Mouse (Mus musculus): ENCODE data around the gene Nsrp1. TPM values are rescaled to one million over a fixed set of nuclear protein-coding genes. Genes with fewer than 3 reads are reported as not detected.
A peak's percentile ranks its signal among the peaks of the same experiment; 100 is the strongest.
"Not testable (repeated sequence)": the region's sequence is repeated elsewhere in the genome, so short reads cannot be mapped to it uniquely, and the experiment has no call there.

Gene Nsrp1
- polyA plus RNA-seq, 1 experiment from 2014 or later = 56.2 TPM

- H3K4me2 ChIP-seq = peak overlapping the region; percentile 53
- H3K4me1 ChIP-seq (ENCODE audit: control insufficient read depth, insufficient read depth, low read length); H3K36me3 ChIP-seq (ENCODE audit: control insufficient read depth, insufficient read depth, low read length); H3K27ac ChIP-seq (ENCODE audit: low read depth, low read length); ATAC-seq (ENCODE audit: low FRiP score); H3K27me3 ChIP-seq (ENCODE audit: control insufficient read depth, insufficient read depth, low read length); H3K9me3 ChIP-seq (ENCODE audit: control insufficient read depth, low read length); DNase-seq (ENCODE audit: low spot score, missing footprints): not testable (repeated sequence)
- whole genome bisulfite sequencing = 59% methylated on average over 4 of the region's 4 CpGs
- peak overlapping the region; percentile 73 for H3K9ac ChIP-seq (ENCODE audit: low read length)
- peak overlapping the region; percentile 64 for H3K4me3 ChIP-seq (ENCODE audit: low read depth, low read length)
These were observed 904 bp downstream of the Nsrp1 start for GRCm38 (mm10) chr11:77077331-77077730.

DNA sequence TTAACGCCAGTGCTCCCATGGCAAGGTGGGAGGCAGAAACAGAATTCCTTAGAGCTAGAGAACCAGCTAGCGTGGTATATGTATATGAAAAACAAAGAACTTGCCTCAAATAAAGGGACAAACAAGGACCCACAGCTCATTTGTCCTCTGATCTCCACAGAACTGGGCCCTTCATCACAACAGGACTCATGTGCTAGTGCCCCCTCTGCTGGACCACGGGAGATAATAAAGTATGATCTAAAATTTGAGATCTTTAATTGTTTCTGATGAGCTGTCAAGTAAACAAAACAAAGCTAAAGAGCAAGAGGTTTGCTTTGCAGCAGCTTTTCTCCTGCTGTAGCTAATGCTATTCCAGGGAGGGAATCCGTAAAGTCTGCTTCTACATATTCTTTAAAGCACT, 7.5 kb downstream of the Nsrp1 start:
- no peak overlapping the region for H3K27ac ChIP-seq (ENCODE audit: low read depth, low read length)
- H3K9ac ChIP-seq (ENCODE audit: low read length) = no peak overlapping the region
- no peak for ATAC-seq (ENCODE audit: low FRiP score)
- H3K4me3 ChIP-seq (ENCODE audit: low read depth, low read length) = no peak overlapping the region
- H3K4me1 ChIP-seq (ENCODE audit: control insufficient read depth, insufficient read depth, low read length) = no peaks in the 10 kb centered on the region
- H3K4me2 ChIP-seq = no peak overlapping the region
- 81% methylated on average over 4 of the region's 4 CpGs for WGBS
- DNase-seq (ENCODE audit: low spot score, missing footprints) = no peak
- H3K36me3 ChIP-seq (ENCODE audit: control insufficient read depth, insufficient read depth, low read length) = no peaks in the 10 kb centered on the region; the same call in 1 of the 2 replicates
- no peaks in the 10 kb centered on the region for H3K9me3 ChIP-seq (ENCODE audit: control insufficient read depth, low read length)
- H3K27me3 ChIP-seq (ENCODE audit: control insufficient read depth, insufficient read depth, low read length) = no peaks in the 10 kb centered on the region

- Histone ChIP-seq H3K27me3 (ENCODE audit: control insufficient read depth, insufficient read depth, low read length) (no peaks in the 10 kb centered on the region), H3K9me3 (ENCODE audit: control insufficient read depth, low read length) (no peaks in the 10 kb centered on the region), H3K36me3 (ENCODE audit: control insufficient read depth, insufficient read depth, low read length) (no peaks in the 10 kb centered on the region), H3K27ac (ENCODE audit: low read depth, low read length) (no peak overlapping the region), H3K9ac (ENCODE audit: low read length) (no peak overlapping the region), H3K4me2 (no peak overlapping the region), H3K4me1 (ENCODE audit: control insufficient read depth, insufficient read depth, low read length) (no peaks in the 10 kb centered on the region), H3K4me3 (ENCODE audit: low read depth, low read length) (no peak overlapping the region)
- 94% methylated on average over 4 of the region's 4 CpGs for WGBS
- no peak for DNase-seq (ENCODE audit: low spot score, missing footprints)
- ATAC-seq (ENCODE audit: low FRiP score) = no peak
These were observed 9.4 kb downstream of the Nsrp1 start for GRCm38 (mm10) chr11:77068825-77069224.

DNA sequence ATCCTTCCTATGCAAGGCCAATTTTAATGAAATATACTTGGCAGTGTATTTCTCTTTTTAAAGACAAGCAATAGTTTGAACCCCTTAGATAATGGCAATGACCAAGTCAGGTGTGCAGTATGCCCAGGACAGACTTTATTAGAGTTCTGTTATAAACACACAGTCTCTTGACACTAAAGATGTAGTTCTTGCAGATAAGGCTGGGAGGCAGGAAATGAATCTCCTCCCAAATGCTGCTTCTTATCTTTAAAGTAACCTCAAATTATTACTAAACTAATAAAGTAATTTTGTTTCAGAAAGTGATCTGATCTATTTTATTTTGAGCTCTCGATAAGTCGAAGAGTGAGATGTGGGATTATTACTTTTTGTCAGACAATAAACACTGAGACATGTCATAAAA, 14.8 kb downstream of the Nsrp1 start:
- Histone ChIP-seq H3K4me1 (ENCODE audit: control insufficient read depth, insufficient read depth, low read length) (no peaks in the 10 kb centered on the region), H3K9me3 (ENCODE audit: control insufficient read depth, low read length) (no peaks in the 10 kb centered on the region), H3K27ac (ENCODE audit: low read depth, low read length) (no peak overlapping the region), H3K9ac (ENCODE audit: low read length) (no peak overlapping the region), H3K27me3 (ENCODE audit: control insufficient read depth, insufficient read depth, low read length) (no peaks in the 10 kb centered on the region), H3K4me2 (no peak overlapping the region), H3K36me3 (ENCODE audit: control insufficient read depth, insufficient read depth, low read length) (no peaks in the 10 kb centered on the region), H3K4me3 (ENCODE audit: low read depth, low read length) (no peak overlapping the region)
- WGBS = 97% methylated on average over 2 of the region's 2 CpGs
- ATAC-seq (ENCODE audit: low FRiP score) = no peak
- no peak for DNase-seq (ENCODE audit: low spot score, missing footprints)

DNA sequence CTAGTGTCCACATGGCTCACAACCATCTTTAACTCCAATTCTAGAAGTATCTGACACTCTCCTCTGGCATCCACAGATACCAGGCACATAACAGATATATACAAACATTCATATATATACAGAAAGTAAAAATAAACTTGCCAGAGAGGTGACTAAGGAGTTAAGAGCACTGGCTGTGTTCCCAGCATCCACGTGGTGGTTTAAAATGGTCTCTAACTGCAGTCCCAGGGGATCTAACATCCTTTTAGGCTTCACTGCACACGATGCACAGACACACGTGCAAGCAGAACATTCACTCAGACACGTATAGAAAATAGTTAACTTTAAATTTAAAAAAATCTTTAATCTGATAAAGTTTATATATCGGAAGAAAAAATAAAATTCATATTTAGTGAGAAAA, 16.3 kb downstream of the Nsrp1 start:
- DNase-seq (ENCODE audit: low spot score, missing footprints) (no peak), ATAC-seq (ENCODE audit: low FRiP score) (no peak)
- no peaks in the 10 kb centered on the region for H3K4me1 ChIP-seq (ENCODE audit: control insufficient read depth, insufficient read depth, low read length)
- no peaks in the 10 kb centered on the region for H3K36me3 ChIP-seq (ENCODE audit: control insufficient read depth, insufficient read depth, low read length)
- no peak overlapping the region for H3K27ac ChIP-seq (ENCODE audit: low read depth, low read length)
- WGBS = 83% methylated on average over 5 of the region's 5 CpGs
- H3K27me3 ChIP-seq (ENCODE audit: control insufficient read depth, insufficient read depth, low read length) = no peaks in the 10 kb centered on the region
- H3K9me3 ChIP-seq (ENCODE audit: control insufficient read depth, low read length) = no peaks in the 10 kb centered on the region
- no peak overlapping the region for H3K9ac ChIP-seq (ENCODE audit: low read length)
- no peak overlapping the region for H3K4me2 ChIP-seq
- no peak overlapping the region for H3K4me3 ChIP-seq (ENCODE audit: low read depth, low read length)

DNA sequence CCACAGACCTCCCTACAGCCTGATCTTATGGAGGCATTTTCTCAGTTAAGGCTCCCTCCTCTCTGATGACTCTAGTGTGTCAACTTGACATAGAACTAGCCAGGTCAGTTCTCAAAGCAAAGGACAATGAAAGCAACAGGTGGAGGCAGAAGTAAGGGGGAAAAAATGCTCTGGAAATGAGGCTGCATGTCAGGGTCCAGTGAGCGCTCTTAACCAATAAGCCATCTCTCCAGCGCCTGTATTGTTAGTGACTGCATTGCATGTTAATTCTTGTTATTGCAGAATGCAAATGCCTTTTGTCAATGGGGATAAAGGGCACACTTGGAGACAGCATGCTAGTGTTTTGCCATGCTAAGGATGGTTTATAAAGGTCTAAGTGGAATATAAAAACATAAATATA, 35.4 kb downstream of the Nsrp1 start:
- H3K4me3 ChIP-seq (ENCODE audit: low read depth, low read length) = no peak overlapping the region
- H3K27me3 ChIP-seq (ENCODE audit: control insufficient read depth, insufficient read depth, low read length) = no peaks in the 10 kb centered on the region
- no peak overlapping the region for H3K9ac ChIP-seq (ENCODE audit: low read length)
- no peaks in the 10 kb centered on the region for H3K4me1 ChIP-seq (ENCODE audit: control insufficient read depth, insufficient read depth, low read length)
- H3K27ac ChIP-seq (ENCODE audit: low read depth, low read length) = no peak overlapping the region
- DNase-seq (ENCODE audit: low spot score, missing footprints) (no peak), ATAC-seq (ENCODE audit: low FRiP score) (no peak)
- peaks cover 3% of the 10 kb centered on the region; the same call in 1 of the 2 replicates for H3K36me3 ChIP-seq (ENCODE audit: control insufficient read depth, insufficient read depth, low read length)
- H3K9me3 ChIP-seq (ENCODE audit: control insufficient read depth, low read length) = no peaks in the 10 kb centered on the region
- 76% methylated on average over 2 of the region's 2 CpGs for WGBS
- no peak overlapping the region for H3K4me2 ChIP-seq

DNA sequence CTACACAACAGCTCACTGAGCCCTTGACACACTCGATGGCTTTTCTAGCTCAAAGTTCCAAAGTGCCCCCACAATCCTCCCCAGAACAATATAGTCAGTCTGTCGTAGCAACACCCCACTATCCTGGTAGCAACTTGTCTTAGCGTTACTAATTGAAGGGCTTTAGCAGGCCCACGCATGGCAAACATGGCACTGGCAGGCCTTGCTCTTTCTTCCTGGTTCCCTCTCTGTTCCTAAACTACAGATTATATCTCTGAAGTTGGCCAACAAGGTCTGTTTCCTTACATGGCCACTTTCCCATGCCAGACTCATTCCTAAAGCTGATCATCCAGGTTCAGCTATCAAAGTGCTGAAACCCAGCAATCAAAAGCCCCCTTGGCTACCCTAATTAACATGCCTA, 36.3 kb downstream of the Nsrp1 start:
- no peak overlapping the region for H3K27ac ChIP-seq (ENCODE audit: low read depth, low read length)
- H3K4me3 ChIP-seq (ENCODE audit: low read depth, low read length) = no peak overlapping the region
- H3K4me1 ChIP-seq (ENCODE audit: control insufficient read depth, insufficient read depth, low read length) = no peaks in the 10 kb centered on the region
- ATAC-seq (ENCODE audit: low FRiP score) (no peak), DNase-seq (ENCODE audit: low spot score, missing footprints) (no peak)
- no peaks in the 10 kb centered on the region for H3K27me3 ChIP-seq (ENCODE audit: control insufficient read depth, insufficient read depth, low read length)
- H3K36me3 ChIP-seq (ENCODE audit: control insufficient read depth, insufficient read depth, low read length) = peaks cover 3% of the 10 kb centered on the region; the same call in 1 of the 2 replicates
- H3K9me3 ChIP-seq (ENCODE audit: control insufficient read depth, low read length) = no peaks in the 10 kb centered on the region
- 89% methylated on average over 4 of the region's 4 CpGs for WGBS
- H3K9ac ChIP-seq (ENCODE audit: low read length) = no peak overlapping the region
- no peak overlapping the region for H3K4me2 ChIP-seq

- DNase-seq (ENCODE audit: low spot score, missing footprints) (no peak), ATAC-seq (ENCODE audit: low FRiP score) (no peak)
- H3K4me1 ChIP-seq (ENCODE audit: control insufficient read depth, insufficient read depth, low read length) = no peaks in the 10 kb centered on the region
- WGBS = 71% methylated on average over 14 of the region's 14 CpGs
- no peaks in the 10 kb centered on the region for H3K36me3 ChIP-seq (ENCODE audit: control insufficient read depth, insufficient read depth, low read length)
- no peak overlapping the region for H3K27ac ChIP-seq (ENCODE audit: low read depth, low read length)
- H3K4me3 ChIP-seq (ENCODE audit: low read depth, low read length) = no peak overlapping the region
- H3K9me3 ChIP-seq (ENCODE audit: control insufficient read depth, low read length) = no peaks in the 10 kb centered on the region
- H3K27me3 ChIP-seq (ENCODE audit: control insufficient read depth, insufficient read depth, low read length) = no peaks in the 10 kb centered on the region
- no peak overlapping the region for H3K9ac ChIP-seq (ENCODE audit: low read length)
- no peak overlapping the region for H3K4me2 ChIP-seq
These were observed 46.9 kb downstream of the Nsrp1 start for GRCm38 (mm10) chr11:77031151-77031934.

DNA sequence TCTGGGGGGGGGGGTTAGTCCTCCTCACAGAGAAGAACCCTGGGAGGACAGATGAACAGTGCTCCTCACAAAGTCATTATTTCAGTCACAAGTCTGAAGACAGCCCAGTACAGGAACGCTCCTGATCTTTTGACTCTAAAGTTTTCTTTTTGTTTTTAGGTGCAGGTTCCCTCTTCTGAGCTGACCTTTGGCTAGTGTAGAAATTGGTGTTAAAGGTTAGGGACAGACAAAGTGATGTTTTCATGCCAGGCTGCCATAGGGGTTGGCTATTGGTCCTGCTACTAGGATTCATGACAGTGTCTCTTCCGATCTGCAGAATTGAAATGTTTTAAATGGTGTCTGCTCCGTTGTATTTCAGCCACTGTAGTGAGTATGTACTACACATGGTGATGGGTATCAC, 50.1 kb downstream of the Nsrp1 start:
- H3K27ac ChIP-seq (ENCODE audit: low read depth, low read length) = no peak overlapping the region

More for the DNA sequence above, 50.1 kb downstream of the Nsrp1 start:
- no peaks in the 10 kb centered on the region for H3K36me3 ChIP-seq (ENCODE audit: control insufficient read depth, insufficient read depth, low read length)
- DNase-seq (ENCODE audit: low spot score, missing footprints) (no peak), ATAC-seq (ENCODE audit: low FRiP score) (no peak)
- no peak overlapping the region for H3K4me2 ChIP-seq
- H3K9ac ChIP-seq (ENCODE audit: low read length) = no peak overlapping the region
- H3K4me1 ChIP-seq (ENCODE audit: control insufficient read depth, insufficient read depth, low read length) = no peaks in the 10 kb centered on the region
- WGBS = 91% methylated on average over 3 of the region's 3 CpGs
- no peak overlapping the region for H3K4me3 ChIP-seq (ENCODE audit: low read depth, low read length)
- H3K9me3 ChIP-seq (ENCODE audit: control insufficient read depth, low read length) = no peaks in the 10 kb centered on the region
- no peaks in the 10 kb centered on the region for H3K27me3 ChIP-seq (ENCODE audit: control insufficient read depth, insufficient read depth, low read length)
